Mouse (Mus musculus): Measurements from ENCODE around the gene Dtx3. TPM values are rescaled to one million over a fixed set of nuclear protein-coding genes. Genes with fewer than 3 reads are reported as not detected.

Gene Dtx3
- total and polyA plus RNA-seq, 2 experiments from 2014 or later = 30.0 to 64.1 TPM

DNA sequence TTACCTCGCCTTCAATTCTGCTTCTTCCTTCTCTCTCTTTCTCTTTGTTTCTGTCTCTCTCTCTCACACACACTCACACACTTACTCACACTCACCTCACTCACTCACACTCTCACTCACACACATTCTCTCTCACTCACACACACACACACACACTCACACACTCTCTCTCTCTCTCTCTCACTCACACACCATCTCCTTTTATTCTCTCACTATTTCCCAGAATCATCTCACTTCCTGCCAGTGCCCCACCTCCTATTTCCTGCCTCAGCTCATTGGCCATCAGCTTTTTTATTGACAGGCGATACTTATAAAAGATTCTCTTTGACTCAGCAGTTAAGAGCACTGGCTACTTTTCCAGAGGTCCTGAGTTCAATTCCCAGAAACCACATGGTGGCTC, 22.8 kb upstream of the Dtx3 start:
- H3K36me3 ChIP-seq (replicated peaks; ENCODE audit: control insufficient read depth, insufficient read depth, low read length) = no peaks in the 10 kb centered on the region
- no peak overlapping the region for H3K4me3 ChIP-seq (ENCODE audit: low read depth, low read length)
- no peak for TF ChIP-seq CTCF (IDR thresholded peaks at IDR 0.05; ENCODE audit: low read depth)
- DNase-seq (ENCODE audit: low spot score) (no peak), ATAC-seq (ENCODE audit: insufficient read depth, low read depth) (no peak)
- 82% methylated on average over 2 of the region's 2 CpGs for WGBS
- no peaks in the 10 kb centered on the region for H3K4me1 ChIP-seq (ENCODE audit: control insufficient read depth, insufficient read depth)
- H3K9ac ChIP-seq (replicated peaks; ENCODE audit: low read depth, low read length) = no peak overlapping the region
- H3K4me2 ChIP-seq (ENCODE audit: low read depth, low read length) = no peak overlapping the region
- no peak overlapping the region for H3K27ac ChIP-seq (ENCODE audit: low read depth)
- 0 out of 2 replicates have a peak, but pooled peaks cover 4% of the 10 kb centered on the region for H3K9me3 ChIP-seq (replicated peaks; ENCODE audit: control insufficient read depth, low read length)
- no peaks in the 10 kb centered on the region for H3K27me3 ChIP-seq (ENCODE audit: control insufficient read depth, insufficient read depth, low read length)

DNA sequence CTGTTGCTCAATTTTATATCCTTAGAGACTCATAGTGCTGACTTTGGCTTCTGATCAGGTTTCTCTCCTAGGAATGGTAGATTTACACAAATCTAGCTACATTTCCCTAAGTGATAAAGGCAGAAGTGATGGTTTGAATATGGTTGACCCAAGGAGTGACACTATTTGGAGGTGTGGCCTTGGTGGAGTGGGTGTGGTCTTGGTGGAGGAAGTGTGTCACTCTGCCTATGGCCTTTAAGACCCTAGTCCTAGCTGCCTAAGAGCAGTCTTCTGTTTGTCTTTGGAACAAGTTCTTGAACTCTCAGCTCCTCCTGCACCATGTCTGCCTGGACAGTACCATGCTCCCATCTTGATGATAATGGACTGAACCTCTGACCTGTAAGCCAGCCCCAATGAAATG, 21.6 kb upstream of the Dtx3 start:
- DNase-seq (ENCODE audit: low spot score) (no peak), ATAC-seq (ENCODE audit: insufficient read depth, low read depth) (no peak)
- H3K9ac ChIP-seq (replicated peaks; ENCODE audit: low read depth, low read length) = no peak overlapping the region
- no peak overlapping the region for H3K4me3 ChIP-seq (ENCODE audit: low read depth, low read length)
- H3K36me3 ChIP-seq (replicated peaks; ENCODE audit: control insufficient read depth, insufficient read depth, low read length) = no peaks in the 10 kb centered on the region
- 0 out of 2 replicates have a peak, but pooled peaks cover 4% of the 10 kb centered on the region for H3K9me3 ChIP-seq (replicated peaks; ENCODE audit: control insufficient read depth, low read length)
- no peak overlapping the region for H3K27ac ChIP-seq (ENCODE audit: low read depth)
- no peaks in the 10 kb centered on the region for H3K4me1 ChIP-seq (ENCODE audit: control insufficient read depth, insufficient read depth)
- no peaks in the 10 kb centered on the region for H3K27me3 ChIP-seq (ENCODE audit: control insufficient read depth, insufficient read depth, low read length)
- H3K4me2 ChIP-seq (ENCODE audit: low read depth, low read length) = no peak overlapping the region
- no peak for TF ChIP-seq CTCF (IDR thresholded peaks at IDR 0.05; ENCODE audit: low read depth)
- no peak for TF ChIP-seq EP300 (IDR thresholded peaks at IDR 0.05; ENCODE audit: low read depth)

DNA sequence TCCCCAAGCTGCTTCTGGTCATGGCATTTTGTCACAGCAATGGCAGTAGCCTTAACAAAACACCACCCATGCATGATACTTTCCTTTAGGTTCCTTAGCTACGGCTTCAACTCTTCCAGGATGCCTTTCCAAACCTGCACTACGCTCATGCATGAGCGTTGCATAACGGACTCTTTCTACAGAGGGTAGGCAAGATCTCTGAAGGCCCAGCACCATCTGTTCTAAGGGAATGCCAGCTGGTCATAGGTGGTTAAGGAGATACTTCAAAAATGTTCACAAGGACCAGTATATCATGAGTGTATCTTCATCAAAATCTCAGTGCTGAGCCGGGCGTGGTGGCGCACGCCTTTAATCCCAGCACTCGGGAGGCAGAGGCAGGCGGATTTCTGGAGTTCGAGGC, 20.9 kb upstream of the Dtx3 start:
- ATAC-seq (ENCODE audit: insufficient read depth, low read depth) = no peak
- TF ChIP-seq EP300 (IDR thresholded peaks at IDR 0.05; ENCODE audit: low read depth) (no peak), CTCF (IDR thresholded peaks at IDR 0.05; ENCODE audit: low read depth) (no peak)
- 0 out of 2 replicates have a peak, but pooled peaks cover 4% of the 10 kb centered on the region for H3K9me3 ChIP-seq (replicated peaks; ENCODE audit: control insufficient read depth, low read length)
- H3K4me1 ChIP-seq (ENCODE audit: control insufficient read depth, insufficient read depth) = no peaks in the 10 kb centered on the region
- no peak overlapping the region for H3K4me3 ChIP-seq (ENCODE audit: low read depth, low read length)
- 93% methylated on average over 11 of the region's 11 CpGs for WGBS
- no peak overlapping the region for H3K27ac ChIP-seq (ENCODE audit: low read depth)
- no peak overlapping the region for H3K9ac ChIP-seq (replicated peaks; ENCODE audit: low read depth, low read length)
- DNase-seq (ENCODE audit: low spot score) = no peak
- H3K27me3 ChIP-seq (ENCODE audit: control insufficient read depth, insufficient read depth, low read length) = no peaks in the 10 kb centered on the region
- no peaks in the 10 kb centered on the region for H3K36me3 ChIP-seq (replicated peaks; ENCODE audit: control insufficient read depth, insufficient read depth, low read length)
- no peak overlapping the region for H3K4me2 ChIP-seq (ENCODE audit: low read depth, low read length)

DNA sequence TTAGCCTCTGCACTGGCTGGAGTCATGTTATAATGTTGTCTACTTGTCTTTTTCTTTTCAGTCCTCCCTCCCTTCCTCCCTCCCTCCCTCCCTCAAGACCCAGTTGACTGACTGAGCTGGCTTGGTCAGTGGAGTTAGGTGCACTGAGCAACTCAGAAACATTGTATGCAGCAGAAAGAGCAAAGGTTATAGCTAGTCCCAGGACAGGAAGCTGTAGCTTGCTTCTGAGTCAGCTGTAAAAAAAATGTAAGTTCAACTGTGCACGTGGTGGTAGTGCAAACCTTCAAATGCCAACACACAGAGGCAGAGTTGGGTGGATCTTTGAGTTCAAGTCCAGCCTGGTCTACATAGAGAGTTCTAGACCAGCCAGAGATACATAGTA, 18.9 kb upstream of the Dtx3 start:
- ATAC-seq (ENCODE audit: insufficient read depth, low read depth) = no peak
- Histone ChIP-seq H3K27ac (ENCODE audit: low read depth) (no peak overlapping the region), H3K4me3 (ENCODE audit: low read depth, low read length) (no peak overlapping the region), H3K9me3 (replicated peaks; ENCODE audit: control insufficient read depth, low read length) (no peaks in the 10 kb centered on the region), H3K27me3 (ENCODE audit: control insufficient read depth, insufficient read depth, low read length) (no peaks in the 10 kb centered on the region), H3K9ac (replicated peaks; ENCODE audit: low read depth, low read length) (no peak overlapping the region), H3K36me3 (replicated peaks; ENCODE audit: control insufficient read depth, insufficient read depth, low read length) (no peaks in the 10 kb centered on the region), H3K4me1 (ENCODE audit: control insufficient read depth, insufficient read depth) (peaks cover 9% of the 10 kb centered on the region; the same call in 1 of the 2 replicates), H3K4me2 (ENCODE audit: low read depth, low read length) (no peak overlapping the region)
- TF ChIP-seq CTCF (IDR thresholded peaks at IDR 0.05; ENCODE audit: low read depth) (no peak), EP300 (IDR thresholded peaks at IDR 0.05; ENCODE audit: low read depth) (no peak)
- 44% methylated on average over 1 of the region's 1 CpGs for WGBS
- no peak for DNase-seq (ENCODE audit: low spot score)

DNA sequence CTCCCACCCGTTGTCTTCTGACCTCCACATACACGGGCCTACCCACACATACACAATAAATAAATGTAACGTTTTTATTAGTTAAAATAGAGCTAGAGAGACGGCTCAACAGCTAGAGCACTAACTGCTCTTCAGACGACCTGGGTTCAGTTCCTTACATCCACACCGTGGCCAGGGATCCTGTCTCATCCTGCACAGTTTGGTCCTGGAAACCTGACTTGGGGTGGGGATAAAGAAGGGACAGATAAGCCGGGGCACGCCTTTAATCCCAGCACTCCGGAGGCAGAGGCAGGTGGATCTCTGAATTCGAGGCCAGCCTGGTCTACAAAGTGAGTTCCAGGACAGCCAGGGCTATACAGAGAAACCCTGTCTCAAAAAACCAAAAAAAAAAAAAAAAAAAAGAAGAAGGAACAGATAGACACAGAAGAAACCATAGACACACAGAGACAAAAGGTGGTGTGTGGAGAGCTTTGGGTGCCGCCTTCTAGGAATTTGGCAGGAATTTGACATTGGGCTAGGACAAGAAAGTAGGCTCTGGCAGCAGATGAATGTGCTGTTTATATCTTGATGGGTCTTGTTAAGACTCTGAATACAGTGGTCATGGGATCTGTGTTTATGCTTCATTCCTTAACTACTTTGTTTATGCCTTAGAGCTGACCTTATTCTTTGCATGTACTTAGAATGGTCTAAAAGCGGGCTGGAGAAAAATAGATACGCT, 18.3 kb upstream of the Dtx3 start:
- H3K36me3 ChIP-seq (replicated peaks; ENCODE audit: control insufficient read depth, insufficient read depth, low read length) = no peaks in the 10 kb centered on the region
- ATAC-seq (ENCODE audit: insufficient read depth, low read depth) = no peak
- WGBS = 79% methylated on average over 13 of the region's 13 CpGs

DNA sequence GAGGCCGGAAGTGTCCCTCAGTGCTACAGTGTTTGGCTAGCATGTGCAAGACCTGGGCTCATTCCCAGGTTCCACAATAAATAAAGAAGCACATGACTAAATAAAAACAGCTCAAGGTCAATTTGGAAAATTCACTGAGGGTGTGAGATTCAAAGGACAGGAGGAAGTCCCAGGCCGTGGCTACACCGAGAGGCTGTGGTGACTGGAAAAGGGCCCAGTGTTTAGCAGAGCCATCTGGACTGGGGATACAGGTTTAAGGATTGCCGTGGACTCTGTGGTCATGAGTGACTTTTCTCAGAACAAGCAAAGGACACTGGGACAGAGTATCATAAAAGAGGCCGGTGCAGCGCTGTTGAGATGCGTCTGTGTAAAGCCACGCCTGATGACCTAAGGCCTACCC, 17.7 kb upstream of the Dtx3 start:
- WGBS = 87% methylated on average over 8 of the region's 8 CpGs
- no peak overlapping the region for H3K4me2 ChIP-seq (ENCODE audit: low read depth, low read length)
- H3K4me1 ChIP-seq (ENCODE audit: control insufficient read depth, insufficient read depth) = peaks cover 16% of the 10 kb centered on the region
- 0 out of 2 replicates have a peak, but pooled peaks cover 2% of the 10 kb centered on the region for H3K36me3 ChIP-seq (replicated peaks; ENCODE audit: control insufficient read depth, insufficient read depth, low read length)
- DNase-seq (ENCODE audit: low spot score) (no peak), ATAC-seq (ENCODE audit: insufficient read depth, low read depth) (no peak)
- no peaks in the 10 kb centered on the region for H3K9me3 ChIP-seq (replicated peaks; ENCODE audit: control insufficient read depth, low read length)
- H3K27ac ChIP-seq (ENCODE audit: low read depth) = no peak overlapping the region
- no peak overlapping the region for H3K9ac ChIP-seq (replicated peaks; ENCODE audit: low read depth, low read length)
- H3K27me3 ChIP-seq (ENCODE audit: control insufficient read depth, insufficient read depth, low read length) = no peaks in the 10 kb centered on the region
- TF ChIP-seq EP300 (IDR thresholded peaks at IDR 0.05; ENCODE audit: low read depth) (no peak), CTCF (IDR thresholded peaks at IDR 0.05; ENCODE audit: low read depth) (no peak)
- no peak overlapping the region for H3K4me3 ChIP-seq (ENCODE audit: low read depth, low read length)

More for the DNA sequence above, 18.3 kb upstream of the Dtx3 start:
- Histone ChIP-seq H3K4me2 (ENCODE audit: low read depth, low read length) (no peak overlapping the region), H3K4me3 (ENCODE audit: low read depth, low read length) (no peak overlapping the region), H3K27ac (ENCODE audit: low read depth) (no peak overlapping the region), H3K4me1 (ENCODE audit: control insufficient read depth, insufficient read depth) (peaks cover 13% of the 10 kb centered on the region), H3K9me3 (replicated peaks; ENCODE audit: control insufficient read depth, low read length) (no peaks in the 10 kb centered on the region), H3K9ac (replicated peaks; ENCODE audit: low read depth, low read length) (no peak overlapping the region), H3K27me3 (ENCODE audit: control insufficient read depth, insufficient read depth, low read length) (no peaks in the 10 kb centered on the region)
- no peak for TF ChIP-seq CTCF (IDR thresholded peaks at IDR 0.05; ENCODE audit: low read depth)
- no peak for TF ChIP-seq EP300 (IDR thresholded peaks at IDR 0.05; ENCODE audit: low read depth)
- no peak for DNase-seq (ENCODE audit: low spot score)

Data from heart, postnatal 0 days (tissue).